Comparison of ENCODE assay signal across 8 mouse cellular contexts in genomic region chr6:42325268-42325609, GRCm38 (mm10). TPM values are rescaled to one million over a fixed set of nuclear protein-coding genes. Genes with fewer than 3 reads are reported as not detected.
DNase-seq lines count a peak whose midpoint lies in the region; ATAC-seq and TF ChIP-seq lines count a peak whose summit lies in the region.

No protein-coding gene starts in this region.

- H3K27me3 ChIP-seq in C2C12 (ENCODE audit: control insufficient read depth, insufficient read depth, insufficient read length) (no peaks in the 10 kb centered on the region), myocyte (ENCODE audit: control insufficient read depth, insufficient read depth, insufficient read length) (no peaks in the 10 kb centered on the region)
- H3K27me3 ChIP-seq in heart, embryonic 13.5 days (replicated peaks), result peaks cover 54% of the 10 kb centered on the region
- H3K27me3 ChIP-seq in kidney, postnatal 0 days (ENCODE audit: insufficient read depth, low read length), result peaks cover 15% of the 10 kb centered on the region; the same call in 1 of the 2 replicates
- H3K27me3 ChIP-seq in liver, embryonic 11.5 days (replicated peaks; ENCODE audit: control insufficient read depth, insufficient read depth, low read length), result peaks cover 46% of the 10 kb centered on the region

- peak; percentile 30 for DNase-seq in brain, embryonic 18.5 days (ENCODE audit: low read depth, low spot score)
- peak; percentile 77 for DNase-seq in kidney, postnatal 0 days (ENCODE audit: low spot score)
- DNase-seq in liver, embryonic 11.5 days (ENCODE audit: low spot score), result peak; percentile 75
- peak; percentile 64 to 87 for DNase-seq in spleen, postnatal 4 days (ENCODE audit: low spot score in 2 of 2)

- H3K4me3 ChIP-seq in C2C12 (ENCODE audit: insufficient read depth, poor library complexity, severe bottlenecking) (peak overlapping the region; percentile 39), myocyte (peak overlapping the region; percentile 41)
- H3K4me3 ChIP-seq in heart, embryonic 13.5 days, result peak overlapping the region; percentile 67
- peak overlapping the region; percentile 42 for H3K4me3 ChIP-seq in kidney, postnatal 0 days (replicated peaks; ENCODE audit: low read depth, low read length)
- H3K4me3 ChIP-seq in liver, embryonic 11.5 days (ENCODE audit: low read depth, low read length), result no peak overlapping the region; the same call in 1 of the 2 replicates

- no peaks in the 10 kb centered on the region for H3K79me3 ChIP-seq in C2C12 (ENCODE audit: low read depth)

- H3K9me3 ChIP-seq in heart, embryonic 13.5 days, result no peaks in the 10 kb centered on the region
- no peaks in the 10 kb centered on the region for H3K9me3 ChIP-seq in kidney, postnatal 0 days (replicated peaks; ENCODE audit: low read length)
- H3K9me3 ChIP-seq in liver, embryonic 11.5 days (ENCODE audit: control insufficient read depth, low read length), result no peaks in the 10 kb centered on the region

- 0 out of 2 replicates have a peak, but pooled peaks have one; percentile 34 for ATAC-seq in erythroid progenitor cell, adult 5-6 weeks (replicated peaks; ENCODE audit: low FRiP score, poor library complexity, severe bottlenecking)
- ATAC-seq in heart, embryonic 13.5 days (ENCODE audit: extremely low read depth, insufficient number of reproducible peaks, low FRiP score, low TSS enrichment), result no peak
- 0 out of 2 replicates have a peak, but pooled peaks have one; percentile 17 for ATAC-seq in kidney, postnatal 0 days (replicated peaks; ENCODE audit: low FRiP score, low read depth)
- no peak for ATAC-seq in liver, embryonic 11.5 days (replicated peaks; ENCODE audit: low FRiP score)

- no peak overlapping the region for H3K27ac ChIP-seq in heart, embryonic 13.5 days (replicated peaks)
- no peak overlapping the region for H3K27ac ChIP-seq in kidney, postnatal 0 days
- H3K27ac ChIP-seq in liver, embryonic 11.5 days (ENCODE audit: low read depth, low read length), result no peak overlapping the region

- peaks cover 19% of the 10 kb centered on the region for H3K4me1 ChIP-seq in heart, embryonic 13.5 days
- peaks cover 6% of the 10 kb centered on the region; the same call in 1 of the 2 replicates for H3K4me1 ChIP-seq in kidney, postnatal 0 days (replicated peaks; ENCODE audit: insufficient read depth, low read length)
- peaks cover 6% of the 10 kb centered on the region; the same call in 1 of the 2 replicates for H3K4me1 ChIP-seq in liver, embryonic 11.5 days (replicated peaks; ENCODE audit: control insufficient read depth, insufficient read depth, low read length)

- H3K79me2 ChIP-seq in C2C12 (ENCODE audit: control insufficient read depth, insufficient read depth), result no peaks in the 10 kb centered on the region
- H3K79me2 ChIP-seq in myocyte (ENCODE audit: control insufficient read depth, insufficient read depth), result no peaks in the 10 kb centered on the region

- H3K4me2 ChIP-seq in heart, embryonic 13.5 days, result peak overlapping the region; percentile 97
- H3K4me2 ChIP-seq in kidney, postnatal 0 days (ENCODE audit: low read length), result peak overlapping the region; percentile 89
- peak overlapping the region; percentile 60 for H3K4me2 ChIP-seq in liver, embryonic 11.5 days
- H3K4me2 ChIP-seq in myocyte (ENCODE audit: low read depth), result peak overlapping the region; percentile 99

- no peaks in the 10 kb centered on the region for H3K36me3 ChIP-seq in C2C12 (ENCODE audit: control insufficient read depth, insufficient read depth)
- H3K36me3 ChIP-seq in heart, embryonic 13.5 days, result no peaks in the 10 kb centered on the region
- H3K36me3 ChIP-seq in kidney, postnatal 0 days (ENCODE audit: insufficient read depth, low read length), result no peaks in the 10 kb centered on the region
- no peaks in the 10 kb centered on the region for H3K36me3 ChIP-seq in liver, embryonic 11.5 days (ENCODE audit: control insufficient read depth, insufficient read depth, low read length)
- H3K36me3 ChIP-seq in myocyte (ENCODE audit: control insufficient read depth, insufficient read depth), result no peaks in the 10 kb centered on the region

- peak; percentile 44 for TF ChIP-seq CTCF in C2C12 (IDR thresholded peaks at IDR 0.05; ENCODE audit: control insufficient read depth, insufficient read depth, insufficient read length)
- TF ChIP-seq CTCF in kidney, postnatal 0 days (IDR thresholded peaks at IDR 0.05; ENCODE audit: low read depth), result peak; percentile 83

- TF ChIP-seq POLR2A in myocyte (IDR thresholded peaks at IDR 0.05; ENCODE audit: insufficient read length, low read depth), result no peak

- H3ac ChIP-seq in C2C12 (ENCODE audit: control insufficient read depth, insufficient read length, low read depth) (peak overlapping the region; percentile 71), myocyte (ENCODE audit: control insufficient read depth, insufficient read length) (peak overlapping the region; percentile 46)

- H3K9ac ChIP-seq in heart, embryonic 13.5 days, result peak overlapping the region; percentile 67
- H3K9ac ChIP-seq in kidney, postnatal 0 days (ENCODE audit: low read depth, low read length), result no peak overlapping the region
- H3K9ac ChIP-seq in liver, embryonic 11.5 days (ENCODE audit: low read depth, low read length), result no peak overlapping the region

- WGBS in heart, embryonic 13.5 days, result 6% methylated on average over 7 of the region's 7 CpGs
- 4% methylated on average over 7 of the region's 7 CpGs for WGBS in kidney, postnatal 0 days
- WGBS in liver, embryonic 11.5 days, result 4% methylated on average over 7 of the region's 7 CpGs

TF ChIP-seq in C2C12, 6 proteins besides CTCF, POLR2A, EP300 and RAD21:
- TF ChIP-seq MYOG (IDR thresholded peaks at IDR 0.05; ENCODE audit: control insufficient read depth, extremely low read depth, insufficient read length) (no peak), MAX (IDR thresholded peaks at IDR 0.05) (peak; percentile 28)

TF ChIP-seq in myocyte, 11 proteins besides CTCF, POLR2A, EP300 and RAD21:
- TF ChIP-seq REST (IDR thresholded peaks at IDR 0.05; ENCODE audit: insufficient read depth, insufficient read length), result no peak
- TF ChIP-seq TCF3 (IDR thresholded peaks at IDR 0.05; ENCODE audit: insufficient read length, low read depth), result no peak
- no peak for TF ChIP-seq MYOG (IDR thresholded peaks at IDR 0.05; ENCODE audit: control insufficient read depth in 1 of 3, insufficient read depth in 1 of 3, insufficient read length in 2 of 3, low read depth in 2 of 3)
- TF ChIP-seq MYOD1 (IDR thresholded peaks at IDR 0.05; ENCODE audit: control insufficient read depth in 1 of 3, insufficient read length in 2 of 3, low read depth in 2 of 3), result no peak
- TF ChIP-seq USF1 (IDR thresholded peaks at IDR 0.05; ENCODE audit: low read depth), result no peak
- TF ChIP-seq TCF12 (IDR thresholded peaks at IDR 0.05; ENCODE audit: insufficient read depth, poor library complexity, severe bottlenecking), result no peak
- no peak for TF ChIP-seq SRF (IDR thresholded peaks at IDR 0.05; ENCODE audit: control insufficient read depth, insufficient read length, low read depth)
- TF ChIP-seq E2F4 (IDR thresholded peaks at IDR 0.05; ENCODE audit: insufficient read depth), result no peak
- no peak for TF ChIP-seq CEBPB (IDR thresholded peaks at IDR 0.05; ENCODE audit: insufficient read depth, poor library complexity, severe bottlenecking)
- TF ChIP-seq POLR2AphosphoS2 (IDR thresholded peaks at IDR 0.05; ENCODE audit: insufficient read length, low read depth), result no peak
- no peak for TF ChIP-seq MAX (IDR thresholded peaks at IDR 0.05; ENCODE audit: low read depth)
TF ChIP-seq in myocyte: peak in this region for 0.

RNA-seq across cellular contexts. Expression of gene Fam131b, which starts 0.8 kb away (rescaled TPM):
- polyA plus RNA-seq in C2C12 (2012; fragmentation: generic; extraction: Trizol) (15.6 TPM), myocyte (2012; fragmentation: generic; extraction: Trizol) (4.2 TPM)
- not detected in 2 replicates for total RNA-seq in erythroid progenitor cell, adult 5-6 weeks (2015; ENCODE audit: low replicate concordance)
- total RNA-seq in erythroid progenitor cell, adult 5-6 weeks (2017; ENCODE audit: low replicate concordance), result not detected in 2 replicates
- polyA plus RNA-seq in heart, embryonic 13.5 days (2015; fragmentation: Nextera tagmentation; extraction: Ambion mirVana), result 0.17 TPM in 2 replicates
- polyA plus RNA-seq in kidney, postnatal 0 days (2015; fragmentation: Nextera tagmentation; extraction: Ambion mirVana), result 0.05 TPM in 1 of 2 replicates, not detected in the other
- polyA plus RNA-seq in liver, embryonic 11.5 days (2014; fragmentation: Nextera tagmentation; extraction: Ambion mirVana), result 0.04 and 0.08 TPM in 2 replicates

RNA-seq across cellular contexts. Expression of gene Zyx, which starts 24.2 kb away (rescaled TPM):
- polyA plus RNA-seq in C2C12 (2012; fragmentation: generic; extraction: Trizol) (694 TPM), myocyte (2012; fragmentation: generic; extraction: Trizol) (467 TPM)
- total RNA-seq in erythroid progenitor cell, adult 5-6 weeks (2015; ENCODE audit: low replicate concordance), result 37.3 and 45.0 TPM in 2 replicates
- total RNA-seq in erythroid progenitor cell, adult 5-6 weeks (2017; ENCODE audit: low replicate concordance), result 5.9 and 12.8 TPM in 2 replicates
- 156 and 173 TPM in 2 replicates for polyA plus RNA-seq in heart, embryonic 13.5 days (2015; fragmentation: Nextera tagmentation; extraction: Ambion mirVana)
- 92.9 and 103 TPM in 2 replicates for polyA plus RNA-seq in kidney, postnatal 0 days (2015; fragmentation: Nextera tagmentation; extraction: Ambion mirVana)
- polyA plus RNA-seq in liver, embryonic 11.5 days (2014; fragmentation: Nextera tagmentation; extraction: Ambion mirVana), result 113 TPM in 2 replicates

RNA-seq across cellular contexts. Expression of gene Clcn1, which starts 38.8 kb away (rescaled TPM):
- polyA plus RNA-seq in C2C12 (2012; fragmentation: generic; extraction: Trizol), result 0.42 TPM
- 1.3 TPM in 1 of 2 replicates, not detected in the other for total RNA-seq in erythroid progenitor cell, adult 5-6 weeks (2015; ENCODE audit: low replicate concordance)
- 0.38 TPM in 1 of 2 replicates, not detected in the other for total RNA-seq in erythroid progenitor cell, adult 5-6 weeks (2017; ENCODE audit: low replicate concordance)
- polyA plus RNA-seq in heart, embryonic 13.5 days (2015; fragmentation: Nextera tagmentation; extraction: Ambion mirVana), result 0.50 and 0.67 TPM in 2 replicates
- 0.29 TPM in 1 of 2 replicates, not detected in the other for polyA plus RNA-seq in kidney, postnatal 0 days (2015; fragmentation: Nextera tagmentation; extraction: Ambion mirVana)
- polyA plus RNA-seq in liver, embryonic 11.5 days (2014; fragmentation: Nextera tagmentation; extraction: Ambion mirVana), result 0.23 and 0.29 TPM in 2 replicates
- 0.90 TPM for polyA plus RNA-seq in myocyte (2012; fragmentation: generic; extraction: Trizol)

RNA-seq across cellular contexts. Expression of gene Epha1, which starts 47.8 kb away (rescaled TPM):
- 8.4 TPM for polyA plus RNA-seq in C2C12 (2012; fragmentation: generic; extraction: Trizol)
- not detected in 2 replicates for total RNA-seq in erythroid progenitor cell, adult 5-6 weeks (2015; ENCODE audit: low replicate concordance)
- not detected in 2 replicates for total RNA-seq in erythroid progenitor cell, adult 5-6 weeks (2017; ENCODE audit: low replicate concordance)
- 3.3 and 3.4 TPM in 2 replicates for polyA plus RNA-seq in heart, embryonic 13.5 days (2015; fragmentation: Nextera tagmentation; extraction: Ambion mirVana)
- polyA plus RNA-seq in kidney, postnatal 0 days (2015; fragmentation: Nextera tagmentation; extraction: Ambion mirVana), result 6.6 and 6.9 TPM in 2 replicates
- 1.1 and 1.4 TPM in 2 replicates for polyA plus RNA-seq in liver, embryonic 11.5 days (2014; fragmentation: Nextera tagmentation; extraction: Ambion mirVana)
- polyA plus RNA-seq in myocyte (2012; fragmentation: generic; extraction: Trizol), result 6.3 TPM

Comparison
In these comparisons a context has a peak if more than half of its experiments do, and no peak if none do; other contexts are left out.
1. ATAC-seq: peak in erythroid progenitor cell, adult 5-6 weeks (single experiment) and kidney, postnatal 0 days (single experiment); none in heart, embryonic 13.5 days (single experiment) and liver, embryonic 11.5 days (single experiment).
2. Peak in every context shown above with its lines, with median percentiles within 50 percentile points of each other: DNase-seq and H3K4me2 ChIP-seq.